Mouse (Mus musculus): Measurements from ENCODE around the gene Hist1h2an. TPM values are rescaled to one million over a fixed set of nuclear protein-coding genes. Genes with fewer than 3 reads are reported as not detected.
A peak's percentile ranks its signal among the peaks of the same experiment; 100 is the strongest.
"Not testable (repeated sequence)": the region's sequence is repeated elsewhere in the genome, so short reads cannot be mapped to it uniquely, and the experiment has no call there.

The Hist1h2an gene
- polyA plus RNA-seq, 1 experiment from 2014 or later, result not detected

DNA sequence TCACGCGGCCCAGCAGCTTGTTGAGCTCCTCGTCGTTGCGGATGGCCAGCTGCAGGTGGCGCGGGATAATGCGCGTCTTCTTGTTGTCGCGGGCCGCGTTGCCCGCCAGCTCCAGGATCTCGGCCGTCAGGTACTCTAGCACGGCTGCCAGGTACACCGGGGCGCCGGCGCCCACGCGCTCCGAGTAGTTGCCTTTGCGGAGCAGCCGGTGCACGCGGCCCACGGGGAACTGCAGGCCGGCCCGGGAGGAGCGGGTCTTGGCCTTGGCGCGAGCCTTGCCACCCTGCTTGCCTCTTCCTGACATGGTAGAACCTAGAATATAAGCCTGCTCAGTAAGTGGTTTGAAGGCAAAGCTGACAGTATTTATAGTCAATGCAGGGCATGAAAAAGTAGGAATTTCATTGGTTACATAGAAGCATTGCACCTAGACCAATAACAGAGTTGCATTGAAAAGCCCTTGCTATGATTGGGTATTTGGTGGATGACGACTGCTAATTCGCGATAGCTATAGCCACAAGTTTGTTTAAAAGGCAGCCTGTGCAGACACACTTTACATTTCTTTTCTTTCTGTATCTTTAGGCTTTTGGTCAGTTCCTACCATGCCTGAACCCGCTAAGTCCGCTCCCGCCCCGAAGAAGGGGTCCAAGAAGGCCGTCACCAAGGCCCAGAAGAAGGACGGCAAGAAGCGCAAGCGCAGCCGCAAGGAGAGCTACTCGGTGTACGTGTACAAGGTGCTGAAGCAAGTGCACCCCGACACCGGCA is 33.3 kb downstream of the Hist1h2an start, which contains the start of the genes Hist1h2ak and Hist1h2bn:
Gene Hist1h2ak (minus strand): TSS at position 304 of the 762 bp plus-strand sequence.
Gene Hist1h2bn (plus strand): TSS at position 600 of the 762 bp plus-strand sequence.
- peak within 1 kb of the TSS; percentile 88 to 94 for H3K27ac ChIP-seq (replicated peaks in 1 of 2; ENCODE audit: control insufficient read depth in 1 of 2, insufficient read depth in 1 of 2, low read depth in 2 of 2, low read length in 2 of 2)
- H3K4me2 ChIP-seq (ENCODE audit: low read length), result peak within 1 kb of the TSS; percentile 61
- peak within 1 kb of the TSS; percentile 75 for H3K9ac ChIP-seq (ENCODE audit: low read length)
- ATAC-seq (ENCODE audit: insufficient number of reproducible peaks, insufficient read depth, low FRiP score, low read depth), result peak; percentile 90
- not testable (repeated sequence) for H3K9me3 ChIP-seq (ENCODE audit: control insufficient read depth, low read length); H3K36me3 ChIP-seq (ENCODE audit: control insufficient read depth, insufficient read depth, low read length); H3K27me3 ChIP-seq (ENCODE audit: control insufficient read depth, insufficient read depth, low read length)
- peaks cover 2 to 28% of the 10 kb centered on the region in 2 experiments; a peak in 3 of 4 replicates for H3K4me1 ChIP-seq (ENCODE audit: control insufficient read depth in 2 of 2, insufficient read depth in 2 of 2, low read length in 2 of 2)
- peak within 1 kb of the TSS; percentile 37 to 59 for H3K4me3 ChIP-seq (ENCODE audit: control insufficient read depth in 1 of 2, insufficient read depth in 1 of 2, low read depth in 1 of 2, low read length in 2 of 2)
- under 1% methylated on average over 38 of the region's 50 CpGs for WGBS

DNA sequence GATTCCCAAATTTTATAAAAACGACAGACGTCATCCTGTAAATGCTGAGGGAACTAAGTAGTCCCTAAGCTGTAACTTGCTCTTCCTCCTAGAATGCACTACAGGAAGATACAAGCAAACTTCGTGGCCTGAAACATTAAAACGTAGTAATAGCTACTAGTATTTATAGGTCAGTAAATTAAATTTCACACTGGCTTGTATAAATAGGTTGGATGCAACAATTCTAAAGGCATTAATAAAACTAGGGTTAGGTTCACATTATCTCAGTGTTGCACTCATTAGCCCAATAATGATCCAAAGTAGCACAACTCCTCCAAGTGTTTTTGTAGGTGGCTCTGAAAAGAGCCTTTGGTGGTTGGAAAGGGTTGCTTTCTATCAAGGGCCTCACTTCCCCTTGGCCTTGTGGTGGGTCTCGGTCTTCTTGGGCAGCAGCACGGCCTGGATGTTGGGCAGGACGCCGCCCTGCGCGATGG is 33.9 kb downstream of the Hist1h2an start:
- Histone ChIP-seq H3K9ac (ENCODE audit: low read length) (peak overlapping the region; percentile 75), H3K4me1 (ENCODE audit: control insufficient read depth in 2 of 2, insufficient read depth in 2 of 2, low read length in 2 of 2) (peaks cover 2 to 28% of the 10 kb centered on the region in 2 experiments; a peak in 3 of 4 replicates), H3K4me3 (ENCODE audit: control insufficient read depth in 1 of 2, insufficient read depth in 1 of 2, low read depth in 1 of 2, low read length in 2 of 2) (peak overlapping the region; percentile 37 to 48), H3K36me3 (ENCODE audit: control insufficient read depth, insufficient read depth, low read length) (no peaks in the 10 kb centered on the region), H3K27me3 (ENCODE audit: control insufficient read depth, insufficient read depth, low read length) (no peaks in the 10 kb centered on the region), H3K27ac (replicated peaks in 1 of 2; ENCODE audit: control insufficient read depth in 1 of 2, insufficient read depth in 1 of 2, low read depth in 2 of 2, low read length in 2 of 2) (peak overlapping the region; percentile 79 to 88), H3K4me2 (ENCODE audit: low read length) (peak overlapping the region; percentile 61), H3K9me3 (ENCODE audit: control insufficient read depth, low read length) (no peaks in the 10 kb centered on the region)
- no peak; the same call in 1 of the 2 replicates for ATAC-seq (ENCODE audit: insufficient number of reproducible peaks, insufficient read depth, low FRiP score, low read depth)
- WGBS, result 3% methylated on average over 10 of the region's 10 CpGs

DNA sequence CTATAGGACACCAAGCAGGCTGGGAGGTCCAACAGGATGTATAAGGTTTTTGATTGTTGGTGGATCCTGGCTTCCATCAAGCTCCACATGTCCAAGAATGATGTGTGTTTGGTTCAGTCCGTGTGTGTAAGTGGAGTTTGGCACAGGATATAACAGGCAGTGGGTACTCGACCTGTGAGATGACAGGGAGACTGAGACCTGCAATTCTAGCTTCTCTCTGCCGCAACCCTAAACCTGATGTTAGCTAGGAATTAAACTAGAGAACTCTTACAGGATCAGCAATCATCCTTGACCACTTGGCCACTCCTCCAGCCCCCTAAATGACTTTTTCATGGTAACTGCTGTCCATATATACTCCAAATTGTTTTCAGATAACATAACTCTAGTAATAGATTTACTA is 34.7 kb downstream of the Hist1h2an start:
- ATAC-seq (ENCODE audit: insufficient number of reproducible peaks, insufficient read depth, low FRiP score, low read depth), result no peak
- Histone ChIP-seq H3K9ac (ENCODE audit: low read length) (peak overlapping the region; percentile 75; the same call in 1 of the 2 replicates), H3K27me3 (ENCODE audit: control insufficient read depth, insufficient read depth, low read length) (no peaks in the 10 kb centered on the region), H3K4me3 (ENCODE audit: control insufficient read depth in 1 of 2, insufficient read depth in 1 of 2, low read depth in 1 of 2, low read length in 2 of 2) (no peak overlapping the region), H3K4me1 (ENCODE audit: control insufficient read depth in 2 of 2, insufficient read depth in 2 of 2, low read length in 2 of 2) (peaks cover 2 to 28% of the 10 kb centered on the region in 2 experiments; a peak in 3 of 4 replicates), H3K27ac (replicated peaks in 1 of 2; ENCODE audit: control insufficient read depth in 1 of 2, insufficient read depth in 1 of 2, low read depth in 2 of 2, low read length in 2 of 2) (peak overlapping the region in 1 of 2 experiments; percentile 88; a peak in 2 of 4 replicates), H3K9me3 (ENCODE audit: control insufficient read depth, low read length) (no peaks in the 10 kb centered on the region), H3K4me2 (ENCODE audit: low read length) (peak overlapping the region; percentile 61), H3K36me3 (ENCODE audit: control insufficient read depth, insufficient read depth, low read length) (no peaks in the 10 kb centered on the region)
- WGBS, result 29% methylated on average over 3 of the region's 3 CpGs

DNA sequence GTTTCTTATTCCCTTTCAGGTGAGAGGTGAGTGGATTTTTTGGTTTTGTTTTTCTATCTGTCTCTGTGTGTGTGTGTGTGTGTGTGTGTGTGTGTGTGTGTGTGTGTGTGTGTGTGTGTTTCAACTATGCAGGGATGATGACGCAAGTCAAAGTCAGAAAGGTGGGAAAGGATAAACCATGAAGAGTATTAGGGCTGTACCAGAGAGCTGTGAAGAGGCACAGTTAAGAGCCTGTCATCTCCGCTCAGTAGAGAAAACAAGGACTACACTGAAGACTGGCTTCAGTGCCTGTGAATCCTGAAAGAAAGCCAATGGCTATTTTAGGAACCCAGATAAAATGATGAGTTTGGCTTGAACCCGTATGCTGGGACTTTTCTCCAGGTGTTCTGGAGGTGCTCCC is 35.2 kb downstream of the Hist1h2an start:
- peak overlapping the region; percentile 61 for H3K4me2 ChIP-seq (ENCODE audit: low read length)
- no peak overlapping the region for H3K4me3 ChIP-seq (ENCODE audit: control insufficient read depth in 1 of 2, insufficient read depth in 1 of 2, low read depth in 1 of 2, low read length in 2 of 2)
- H3K27ac ChIP-seq (replicated peaks in 1 of 2; ENCODE audit: control insufficient read depth in 1 of 2, insufficient read depth in 1 of 2, low read depth in 2 of 2, low read length in 2 of 2), result peak overlapping the region; percentile 44 to 88; a peak in 3 of 4 replicates
- no peaks in the 10 kb centered on the region for H3K36me3 ChIP-seq (ENCODE audit: control insufficient read depth, insufficient read depth, low read length)
- H3K27me3 ChIP-seq (ENCODE audit: control insufficient read depth, insufficient read depth, low read length), result no peaks in the 10 kb centered on the region
- no peak for ATAC-seq (ENCODE audit: insufficient number of reproducible peaks, insufficient read depth, low FRiP score, low read depth)
- H3K9ac ChIP-seq (ENCODE audit: low read length), result peak overlapping the region; percentile 75; the same call in 1 of the 2 replicates
- peaks cover 2 to 28% of the 10 kb centered on the region in 2 experiments; a peak in 3 of 4 replicates for H3K4me1 ChIP-seq (ENCODE audit: control insufficient read depth in 2 of 2, insufficient read depth in 2 of 2, low read length in 2 of 2)
- no peaks in the 10 kb centered on the region for H3K9me3 ChIP-seq (ENCODE audit: control insufficient read depth, low read length)
- WGBS, result 20% methylated on average over 3 of the region's 3 CpGs

DNA sequence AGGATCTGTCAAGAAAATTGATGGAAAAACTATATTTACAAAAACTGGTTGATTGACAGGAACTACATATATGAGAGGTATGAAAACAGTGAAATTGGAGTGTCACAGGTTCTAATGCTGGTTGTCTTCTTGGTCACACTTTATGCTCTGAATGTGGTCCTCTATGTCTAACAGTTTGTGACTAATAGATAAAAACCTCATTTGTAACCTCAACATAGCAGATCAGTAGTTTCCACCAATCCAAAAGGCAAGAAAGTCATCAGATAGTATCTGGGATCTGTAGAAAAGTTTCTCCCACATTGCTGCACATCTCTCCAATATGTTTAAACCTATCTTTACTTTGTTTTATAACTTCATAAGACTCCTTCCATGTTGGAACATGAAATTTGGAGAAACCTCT is 35.6 kb downstream of the Hist1h2an start:
- Histone ChIP-seq H3K4me1 (ENCODE audit: control insufficient read depth in 2 of 2, insufficient read depth in 2 of 2, low read length in 2 of 2) (peaks cover 2 to 28% of the 10 kb centered on the region in 2 experiments; a peak in 3 of 4 replicates), H3K9ac (ENCODE audit: low read length) (no peak overlapping the region), H3K4me3 (ENCODE audit: control insufficient read depth in 1 of 2, insufficient read depth in 1 of 2, low read depth in 1 of 2, low read length in 2 of 2) (no peak overlapping the region), H3K9me3 (ENCODE audit: control insufficient read depth, low read length) (no peaks in the 10 kb centered on the region), H3K27me3 (ENCODE audit: control insufficient read depth, insufficient read depth, low read length) (no peaks in the 10 kb centered on the region), H3K36me3 (ENCODE audit: control insufficient read depth, insufficient read depth, low read length) (no peaks in the 10 kb centered on the region), H3K4me2 (ENCODE audit: low read length) (no peak overlapping the region), H3K27ac (replicated peaks in 1 of 2; ENCODE audit: control insufficient read depth in 1 of 2, insufficient read depth in 1 of 2, low read depth in 2 of 2, low read length in 2 of 2) (peak overlapping the region in 1 of 2 experiments; percentile 88; a peak in 1 of 4 replicates)
- ATAC-seq (ENCODE audit: insufficient number of reproducible peaks, insufficient read depth, low FRiP score, low read depth), result no peak

DNA sequence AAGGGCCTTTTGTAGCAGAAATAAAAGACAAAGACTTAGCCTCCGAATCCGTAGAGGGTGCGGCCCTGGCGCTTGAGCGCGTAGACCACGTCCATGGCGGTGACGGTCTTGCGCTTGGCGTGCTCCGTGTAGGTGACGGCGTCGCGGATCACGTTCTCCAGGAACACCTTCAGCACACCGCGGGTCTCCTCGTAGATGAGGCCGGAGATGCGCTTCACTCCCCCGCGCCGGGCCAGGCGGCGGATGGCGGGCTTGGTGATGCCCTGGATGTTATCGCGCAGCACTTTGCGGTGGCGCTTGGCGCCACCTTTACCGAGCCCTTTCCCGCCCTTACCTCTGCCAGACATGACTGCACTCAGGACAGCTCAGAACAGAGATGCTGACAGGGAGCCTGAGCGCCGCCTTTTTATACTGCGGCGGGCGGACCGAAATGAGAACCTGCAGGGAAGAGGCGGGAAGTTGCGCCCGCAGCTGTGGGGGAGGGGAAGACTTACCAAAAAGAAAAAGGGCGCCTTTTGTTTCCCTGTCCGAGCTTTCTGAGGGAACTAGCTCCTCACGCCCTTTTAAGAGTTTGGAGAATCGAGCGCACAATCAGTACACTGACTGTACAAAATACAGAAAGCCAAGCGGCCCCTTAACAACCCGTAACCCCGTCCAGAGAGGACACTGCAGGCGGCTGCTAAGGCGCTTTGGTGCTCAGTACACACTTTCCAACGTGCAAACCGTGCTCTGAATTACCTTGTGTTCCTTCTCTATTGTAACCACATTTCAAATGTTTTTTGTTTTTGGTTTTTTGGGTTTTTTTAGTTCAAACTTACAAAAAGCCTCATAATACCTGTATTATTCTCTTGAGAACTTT is 36.6 kb downstream of the Hist1h2an start, which contains the start of gene Hist1h4k:
Gene Hist1h4k (minus strand): TSS at position 347 of the 859 bp plus-strand sequence.
- peak within 1 kb of the TSS; percentile 85 to 92 for H3K27ac ChIP-seq (replicated peaks in 1 of 2; ENCODE audit: control insufficient read depth in 1 of 2, insufficient read depth in 1 of 2, low read depth in 2 of 2, low read length in 2 of 2)
- H3K9me3 ChIP-seq (ENCODE audit: control insufficient read depth, low read length); H3K27me3 ChIP-seq (ENCODE audit: control insufficient read depth, insufficient read depth, low read length); H3K36me3 ChIP-seq (ENCODE audit: control insufficient read depth, insufficient read depth, low read length): not testable (repeated sequence)
- WGBS, result under 1% methylated on average over 37 of the region's 56 CpGs
- H3K4me1 ChIP-seq (ENCODE audit: control insufficient read depth in 2 of 2, insufficient read depth in 2 of 2, low read length in 2 of 2), result peaks cover 2 to 25% of the 10 kb centered on the region in 2 experiments; a peak in 3 of 4 replicates
- peak within 1 kb of the TSS; percentile 67 for H3K4me2 ChIP-seq (ENCODE audit: low read length)
- peak within 1 kb of the TSS; percentile 47 to 65 for H3K4me3 ChIP-seq (ENCODE audit: control insufficient read depth in 1 of 2, insufficient read depth in 1 of 2, low read depth in 1 of 2, low read length in 2 of 2)
- peak within 1 kb of the TSS; percentile 75 for H3K9ac ChIP-seq (ENCODE audit: low read length)
- ATAC-seq (ENCODE audit: insufficient number of reproducible peaks, insufficient read depth, low FRiP score, low read depth), result peak; percentile 70

All from heart, embryonic 14.5 days (tissue).